Mouse (Mus musculus) yolk sac, embryonic 10.5 days (tissue): ENCODE measurements at regions not wholly inside any gene's neighbourhood (a gene's known extent, or its start where the extent isn't known, plus 50 kb on each side); places are given as distances from the start of the nearest gene placed in this dataset.

Source experiments
- DNase-seq: peaks from one replicate; pipeline ENCODE4 v3.0.0-alpha.2; 2017; ENCODE audit warnings: low spot score

GRCm38 (mm10) chr3:66430187-66430586 is 133.6 kb upstream of the Veph1 start:
- no peak for DNase-seq

DNA sequence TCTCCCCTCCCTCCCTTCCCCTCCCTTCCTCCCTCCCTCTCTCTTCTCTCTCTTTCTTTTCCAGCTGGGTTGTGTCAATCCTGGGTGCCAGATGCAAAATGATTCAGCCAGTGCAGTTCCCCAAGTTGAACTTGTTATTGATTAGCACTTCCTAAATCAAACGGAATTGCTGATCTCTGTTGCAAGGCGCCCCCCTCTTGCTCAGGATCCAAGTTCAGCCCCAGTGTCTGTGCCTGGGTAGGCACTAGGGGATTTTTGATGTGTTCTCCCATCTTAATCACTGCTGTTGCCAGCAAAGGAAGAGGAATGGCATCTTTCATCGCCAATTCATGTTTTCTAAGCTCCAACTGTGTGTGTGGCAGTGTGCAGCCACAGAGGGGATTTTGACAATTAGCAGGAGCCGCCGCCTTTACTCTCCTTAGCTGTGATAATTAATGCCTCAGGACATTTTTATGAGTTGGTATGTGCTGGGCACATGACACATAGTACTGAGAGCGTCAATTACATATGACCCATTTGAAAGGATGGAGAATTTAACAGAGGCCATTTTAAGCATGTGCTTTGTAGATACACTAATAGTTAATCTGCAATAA is 125.9 kb upstream of the Veph1 start:
- no peak for DNase-seq

DNA sequence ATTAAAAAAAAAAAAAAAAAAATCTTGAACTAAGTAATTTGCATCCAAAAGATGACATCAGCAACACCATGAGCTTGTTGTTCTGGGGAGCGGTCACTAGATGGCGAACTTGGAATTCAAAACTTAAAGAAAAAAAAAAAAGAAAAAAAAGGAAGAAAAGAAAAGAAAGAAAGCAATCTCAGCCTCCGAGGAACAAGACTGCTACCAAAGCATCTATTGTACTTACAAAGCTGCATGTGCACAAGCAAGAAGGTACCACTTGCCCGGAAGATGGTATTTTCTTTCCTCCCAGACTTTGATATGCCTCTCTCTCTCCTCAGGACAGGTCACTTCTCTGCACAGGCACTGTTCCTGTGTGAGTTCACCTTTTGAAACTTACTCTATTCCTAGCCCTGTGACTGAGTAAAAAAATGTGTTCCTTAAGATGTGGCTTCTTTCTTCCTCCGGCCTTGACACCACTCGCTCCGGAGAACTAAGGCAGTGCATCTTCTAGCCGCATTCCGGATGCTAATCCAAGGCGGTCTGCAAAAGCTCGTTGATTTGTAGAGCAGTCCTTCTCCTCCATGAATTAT is 114.2 kb upstream of the Veph1 start:
- no peak for DNase-seq

- DNase-seq: no peak
Measured at GRCm38 (mm10) chr3:66408791-66409190, 112.2 kb upstream of the Veph1 start.

DNA sequence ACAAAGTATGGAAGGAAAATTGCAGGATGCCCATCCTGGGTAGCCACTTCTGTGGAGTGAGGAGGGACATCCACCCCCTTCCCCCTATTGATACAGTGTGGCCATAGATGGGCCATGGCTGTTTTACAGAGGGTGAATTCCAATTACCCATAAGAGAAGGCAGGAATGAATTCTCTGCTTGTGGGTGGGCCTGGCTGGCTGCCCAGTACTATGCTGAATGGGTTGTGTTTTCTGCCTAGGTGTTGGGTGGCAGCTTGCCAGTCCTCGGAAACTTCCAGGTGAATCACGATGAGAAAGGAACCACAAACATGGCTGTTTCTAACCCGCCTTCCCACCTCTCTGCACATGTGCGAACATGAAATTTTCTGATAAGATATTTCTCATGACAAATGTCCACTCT is 109.0 kb upstream of the Veph1 start:
- no peak for DNase-seq

DNA sequence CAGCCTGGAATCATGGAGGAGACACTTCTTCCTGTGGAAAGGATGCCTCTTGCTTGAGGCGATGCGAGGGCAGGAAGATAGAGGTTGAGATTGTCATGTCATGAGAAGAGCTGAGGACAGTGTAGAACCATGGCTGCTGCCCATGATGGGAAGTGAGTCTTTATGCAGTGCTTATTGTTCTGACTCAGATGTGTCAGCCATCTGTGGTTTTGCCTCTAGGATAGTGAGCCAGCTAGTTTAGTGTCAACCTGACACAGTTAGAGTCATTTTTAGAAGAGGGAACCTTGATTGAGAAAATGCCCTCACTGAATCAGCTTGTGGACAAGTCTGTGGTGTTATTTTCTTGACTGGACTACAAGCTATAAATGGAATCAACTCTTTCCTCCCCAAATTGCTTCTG is 107.1 kb upstream of the Veph1 start:
- no peak for DNase-seq

DNA sequence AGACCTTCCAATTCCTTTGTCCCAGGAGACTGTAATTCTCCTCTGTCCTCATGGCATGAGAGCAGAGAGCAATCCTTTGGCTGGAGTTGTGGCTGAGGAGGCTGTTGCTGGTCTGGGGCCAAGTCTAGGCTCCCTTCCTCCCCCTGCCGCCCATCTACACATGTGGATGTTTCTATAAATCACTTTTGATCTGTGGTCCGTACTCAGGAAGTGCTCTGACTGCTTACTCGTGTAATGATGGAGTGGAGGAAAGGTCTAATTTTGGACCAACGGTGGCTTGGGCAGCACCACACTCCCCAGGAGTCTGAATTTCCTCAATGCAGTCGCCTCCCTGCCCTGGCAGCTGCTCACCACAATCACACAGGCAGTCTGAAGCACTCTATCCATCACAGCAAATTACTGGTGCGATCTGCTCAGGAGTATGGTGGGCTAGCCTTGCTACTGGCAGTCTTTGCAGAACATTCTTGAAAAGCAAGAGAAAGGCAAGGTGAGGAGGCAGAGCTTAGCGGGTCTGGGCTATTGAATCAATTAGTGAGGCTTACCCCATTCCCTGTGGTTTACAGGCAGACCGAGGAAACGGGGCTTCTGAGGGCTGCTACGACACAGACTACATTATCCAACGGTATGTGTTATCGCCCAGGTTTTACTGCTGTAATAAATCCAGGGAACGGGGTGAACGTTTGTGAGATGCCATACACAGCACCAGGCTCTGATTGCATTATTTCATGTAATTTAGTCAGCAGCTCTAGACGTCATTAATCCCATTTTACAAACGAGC is 104.3 kb upstream of the Veph1 start:
- DNase-seq: no peak

- no peak for DNase-seq
Measured at GRCm38 (mm10) chr3:66398214-66399150, 101.8 kb upstream of the Veph1 start.

DNA sequence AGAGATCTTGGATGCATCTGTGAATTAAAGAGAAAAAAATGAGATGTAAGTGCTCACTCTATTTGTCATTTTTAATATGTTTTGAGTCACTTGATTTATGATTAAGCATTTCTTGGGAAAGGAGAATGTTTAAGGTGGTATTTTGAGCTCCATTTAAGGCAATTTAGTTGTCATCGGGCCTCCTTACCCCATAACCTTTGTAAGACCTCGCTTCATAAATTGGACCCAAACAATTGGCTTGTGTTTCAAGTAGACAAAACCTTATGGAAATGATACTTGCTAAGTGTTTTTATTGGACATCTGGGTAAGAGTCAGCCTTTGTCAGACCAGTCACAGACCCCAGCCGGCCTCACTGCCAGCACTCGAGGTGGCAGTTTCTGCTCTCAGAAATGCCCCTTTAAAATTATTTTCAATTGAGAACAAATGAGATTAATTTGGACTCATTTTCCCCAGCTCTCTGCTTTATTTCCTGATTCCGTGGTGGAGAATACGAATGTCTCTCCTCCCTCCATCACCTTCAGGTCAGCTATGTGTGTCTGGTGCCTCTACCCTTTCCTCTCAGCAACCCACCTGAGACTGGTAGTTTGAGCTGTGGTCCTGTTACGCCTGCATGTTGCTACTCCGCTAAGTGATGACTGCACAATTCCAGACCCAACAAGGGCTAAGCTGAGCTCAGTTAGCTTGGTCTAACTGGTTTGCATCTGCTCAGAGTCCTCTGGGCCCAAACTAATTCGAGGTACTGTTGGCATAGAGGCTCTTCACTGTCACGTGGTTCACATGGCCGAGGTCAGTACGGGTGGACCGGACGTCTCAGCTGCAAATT is 78.7 kb upstream of the Veph1 start:
- no peak for DNase-seq

DNA sequence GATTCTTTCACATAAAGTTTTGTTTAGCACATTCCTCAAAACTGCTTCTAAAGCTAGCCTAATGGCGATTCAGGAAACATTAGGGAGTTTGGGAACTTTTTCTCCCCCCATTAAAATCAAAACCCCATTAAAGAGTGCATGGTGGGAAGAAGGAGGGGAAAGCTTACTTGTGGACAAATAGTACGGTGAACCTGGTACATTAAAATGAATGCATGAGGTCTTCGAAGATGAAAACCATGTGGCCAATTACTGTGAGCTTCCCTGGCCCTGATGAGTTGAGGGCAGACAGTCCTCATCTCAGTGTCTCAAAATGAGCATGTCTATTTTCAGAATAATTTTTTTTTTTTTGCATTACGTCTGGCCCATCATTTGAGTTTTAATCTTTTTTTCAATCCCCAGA is 78.0 kb upstream of the Veph1 start:
- no peak for DNase-seq

- no peak for DNase-seq
Measured at GRCm38 (mm10) chr3:66373807-66374575, 77.4 kb upstream of the Veph1 start.
